Mouse (Mus musculus) erythroblast, embryonic 14.5 days (primary cell): ENCODE measurements around the gene Ctdnep1. TPM values are rescaled to one million over a fixed set of nuclear protein-coding genes. Genes with fewer than 3 reads are reported as not detected.
"Not testable (repeated sequence)": the region's sequence is repeated elsewhere in the genome, so short reads cannot be mapped to it uniquely, and the experiment has no call there.

Source experiments
- H3K27me3 ChIP-seq: 2 replicates; pipeline ENCODE4 v1.6.1; 2012; ENCODE audit warnings: inconsistent platforms; ENCODE audit not compliant: control insufficient read depth
- H3K36me3 ChIP-seq: 2 replicates; pipeline ENCODE4 v1.6.1; 2012; ENCODE audit warnings: mild to moderate bottlenecking, inconsistent platforms; ENCODE audit not compliant: control insufficient read depth
- H3K4me1 ChIP-seq: 2 replicates; pipeline ENCODE4 v1.6.1; 2012; ENCODE audit warnings: inconsistent platforms; ENCODE audit not compliant: control insufficient read depth
- H3K4me3 ChIP-seq: replicated peaks from 2 replicates; pipeline ENCODE3; 2012; ENCODE audit warnings: moderate library complexity, mild to moderate bottlenecking, inconsistent platforms
- H3K9me3 ChIP-seq: 2 replicates; pipeline ENCODE4 v1.6.1; 2012; ENCODE audit warnings: low read length, inconsistent platforms, mixed read lengths; ENCODE audit not compliant: control insufficient read depth
- GATA1 ChIP-seq: IDR thresholded peaks from 2 replicates; pipeline ENCODE4 v1.6.1; 2012; ENCODE audit warnings: low read length, inconsistent platforms, mixed read lengths
- TAL1 ChIP-seq: IDR thresholded peaks from 3 replicates; pipeline ENCODE4 v1.6.1; 2012; ENCODE audit warnings: low read length, inconsistent platforms, mixed read lengths
- polyA plus RNA-seq: library from polyadenylated mRNA; stranded (reverse); fragments of >175 nt; gene quantifications from 2 replicates; pipeline ENCODE4 v1.2.3, GENCODE M21; 2012

The Ctdnep1 gene
- polyA plus RNA-seq, 1 experiment: 23.2 TPM

GRCm38 (mm10) chr11:70010961-70011360 is 30.0 kb downstream of the Ctdnep1 start:
- H3K4me3 ChIP-seq: no peak overlapping the region
- H3K9me3 ChIP-seq: no peaks in the 10 kb centered on the region
- H3K4me1 ChIP-seq: peaks cover 24% of the 10 kb centered on the region
- TF ChIP-seq GATA1: no peak
- TF ChIP-seq TAL1: no peak
- H3K36me3 ChIP-seq: peaks cover 86% of the 10 kb centered on the region
- H3K27me3 ChIP-seq: no peaks in the 10 kb centered on the region

DNA sequence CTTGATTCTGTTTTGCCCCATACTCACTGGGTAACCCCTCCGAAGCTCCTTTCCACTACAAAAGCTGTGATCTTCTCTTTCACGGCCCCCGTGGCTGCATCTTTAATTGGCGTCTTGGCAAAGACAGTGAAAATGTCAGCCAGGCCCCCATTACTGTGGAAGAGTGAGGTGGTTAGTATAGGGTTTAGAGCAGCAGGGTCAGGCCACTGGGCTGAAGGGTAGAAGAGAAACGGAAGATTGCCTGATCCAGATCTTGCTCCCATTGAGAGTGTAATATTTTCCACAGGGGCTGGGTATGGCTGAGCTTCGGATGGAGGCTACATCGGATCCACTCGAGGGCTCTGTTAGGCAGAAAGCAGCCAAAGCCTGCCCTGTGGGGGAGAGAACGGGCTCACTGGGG is 32.0 kb downstream of the Ctdnep1 start:
- Histone ChIP-seq H3K36me3 (peaks cover 66% of the 10 kb centered on the region), H3K4me1 (peaks cover 34% of the 10 kb centered on the region), H3K9me3 (no peaks in the 10 kb centered on the region), H3K4me3 (no peak overlapping the region), H3K27me3 (no peaks in the 10 kb centered on the region)
- TF ChIP-seq GATA1 (no peak), TAL1 (no peak)

DNA sequence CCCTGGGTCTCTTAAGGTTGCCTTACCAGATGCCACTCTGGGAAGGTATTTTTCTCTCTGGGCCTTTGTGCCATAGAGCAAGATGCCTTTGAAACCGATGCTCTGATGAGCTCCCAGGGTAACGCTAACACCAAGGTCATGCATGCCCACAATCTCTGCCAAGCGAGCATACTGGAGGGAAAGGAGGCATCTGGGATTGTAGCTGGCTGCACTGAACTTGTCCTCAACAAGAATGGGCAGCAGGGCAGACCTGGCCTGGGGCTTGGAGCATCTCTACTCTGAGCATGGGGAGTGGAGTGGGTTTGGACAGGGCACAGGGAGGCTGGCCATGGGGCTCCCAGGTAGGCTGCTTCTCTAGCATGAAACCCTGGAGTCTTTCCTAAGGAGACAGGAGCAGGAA is 32.5 kb downstream of the Ctdnep1 start:
- H3K27me3 ChIP-seq: no peaks in the 10 kb centered on the region
- H3K36me3 ChIP-seq: peaks cover 61% of the 10 kb centered on the region
- TF ChIP-seq TAL1 (no peak), GATA1 (no peak)
- H3K9me3 ChIP-seq: no peaks in the 10 kb centered on the region
- H3K4me1 ChIP-seq: peaks cover 38% of the 10 kb centered on the region
- no peak overlapping the region for H3K4me3 ChIP-seq

DNA sequence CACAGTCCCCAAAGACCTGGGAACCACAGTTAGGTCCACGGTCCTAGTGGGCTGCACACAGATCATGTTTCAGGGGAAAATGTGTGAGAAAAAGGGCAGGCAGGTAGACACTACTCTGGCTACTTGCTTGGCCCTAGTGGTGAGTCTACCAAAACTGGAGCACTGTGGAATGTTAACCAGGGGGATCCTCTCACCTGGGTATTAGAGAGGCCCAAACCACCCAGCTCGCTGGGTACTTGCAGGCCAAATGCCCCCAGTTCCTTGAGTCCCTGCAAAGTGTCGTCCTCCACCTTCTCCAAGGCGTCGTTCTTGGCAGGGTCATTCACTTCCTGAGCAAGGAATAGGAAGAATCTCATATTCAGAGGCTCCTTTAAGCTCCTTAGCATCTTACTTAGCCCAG is 33.1 kb downstream of the Ctdnep1 start:
- peak overlapping the region; percentile 81 for H3K4me3 ChIP-seq
- no peaks in the 10 kb centered on the region for H3K9me3 ChIP-seq
- H3K36me3 ChIP-seq: peaks cover 55% of the 10 kb centered on the region
- H3K4me1 ChIP-seq: peaks cover 44% of the 10 kb centered on the region
- TF ChIP-seq TAL1 (no peak), GATA1 (no peak)
- no peaks in the 10 kb centered on the region for H3K27me3 ChIP-seq

- Histone ChIP-seq H3K36me3 (peaks cover 45% of the 10 kb centered on the region), H3K4me1 (peaks cover 49% of the 10 kb centered on the region), H3K4me3 (peak within 1 kb of the TSS; percentile 81), H3K9me3 (no peaks in the 10 kb centered on the region), H3K27me3 (no peaks in the 10 kb centered on the region)
- TF ChIP-seq GATA1 (no peak), TAL1 (no peak)
Observed at GRCm38 (mm10) chr11:70014880-70015558, 34.1 kb downstream of the Ctdnep1 start, which contains the start of gene Acadvl. Gene Acadvl (minus strand): TSS chr11:70015411.

- H3K4me3 ChIP-seq: peak overlapping the region; percentile 81
Observed at GRCm38 (mm10) chr11:70015677-70016076, 34.7 kb downstream of the Ctdnep1 start.

DNA sequence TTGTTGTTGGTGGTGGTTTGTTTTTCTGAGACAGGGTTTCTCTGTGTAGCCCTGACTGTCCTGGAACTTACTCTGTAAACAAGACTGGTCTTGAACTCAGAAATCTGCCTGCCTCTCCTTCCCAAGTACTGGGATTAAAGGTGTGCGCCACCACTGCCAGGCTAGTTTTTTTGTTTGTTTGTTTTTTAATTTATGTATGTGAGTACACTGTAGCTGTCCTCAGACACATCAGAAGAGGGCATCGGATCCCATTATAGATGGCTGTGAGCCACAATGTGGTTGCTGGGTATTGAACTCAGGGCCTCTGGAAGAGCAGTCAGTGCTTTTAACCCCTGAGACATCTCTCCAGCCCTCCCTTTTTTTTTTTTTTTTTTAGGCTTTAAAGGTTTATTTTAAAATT is 35.2 kb downstream of the Ctdnep1 start:
- H3K4me3 ChIP-seq, H3K27me3 ChIP-seq, H3K9me3 ChIP-seq: not testable (repeated sequence)
- Histone ChIP-seq H3K4me1 (peaks cover 60% of the 10 kb centered on the region), H3K36me3 (peaks cover 34% of the 10 kb centered on the region)

More at GRCm38 (mm10) chr11:70015677-70016076, 34.7 kb downstream of the Ctdnep1 start:
- peaks cover 38% of the 10 kb centered on the region for H3K36me3 ChIP-seq
- H3K27me3 ChIP-seq: no peaks in the 10 kb centered on the region
- no peaks in the 10 kb centered on the region for H3K9me3 ChIP-seq
- TF ChIP-seq GATA1: no peak
- no peak for TF ChIP-seq TAL1
- peaks cover 55% of the 10 kb centered on the region for H3K4me1 ChIP-seq

- no peak within 1 kb of the TSS for H3K4me3 ChIP-seq
Observed at GRCm38 (mm10) chr11:70016669-70017068, 35.7 kb downstream of the Ctdnep1 start, which contains the start of gene Dlg4. Gene Dlg4 (plus strand): TSS chr11:70016942.

GRCm38 (mm10) chr11:70017199-70017767 is 36.3 kb downstream of the Ctdnep1 start:
- TF ChIP-seq GATA1: no peak
- no peak for TF ChIP-seq TAL1
- Histone ChIP-seq H3K9me3 (peaks cover 3% of the 10 kb centered on the region; the same call in 1 of the 2 replicates), H3K27me3 (peaks cover 10% of the 10 kb centered on the region), H3K4me3 (no peak overlapping the region), H3K36me3 (peaks cover 22% of the 10 kb centered on the region), H3K4me1 (peaks cover 67% of the 10 kb centered on the region)

More at GRCm38 (mm10) chr11:70016669-70017068, 35.7 kb downstream of the Ctdnep1 start, which contains the start of gene Dlg4:
- peaks cover 4% of the 10 kb centered on the region for H3K27me3 ChIP-seq
- H3K4me1 ChIP-seq: peaks cover 65% of the 10 kb centered on the region
- H3K9me3 ChIP-seq: peaks cover 3% of the 10 kb centered on the region; the same call in 1 of the 2 replicates
- peaks cover 29% of the 10 kb centered on the region for H3K36me3 ChIP-seq
- TF ChIP-seq TAL1: no peak
- TF ChIP-seq GATA1: no peak
